Mouse (Mus musculus) stomach, embryonic 14.5 days (tissue): ENCODE measurements at regions not wholly inside any gene's neighbourhood (a gene's known extent, or its start where the extent isn't known, plus 50 kb on each side); places are given as distances from the start of the nearest gene placed in this dataset.

Experiments used
- ATAC-seq: fragments of 200-750 bp; cut with Nextera tagmentation; 2 replicates; pipeline ENCODE4 v1.8.0; 2017; ENCODE audit warnings: low read depth, moderate TSS enrichment; ENCODE audit not compliant: insufficient number of reproducible peaks, insufficient read depth, low FRiP score
- H3K27ac ChIP-seq: fragments of 300-500 bp; sonication (generic); 2 replicates; pipeline ENCODE4 v1.5.1; 2014; ENCODE audit warnings: mild to moderate bottlenecking, low read length, moderate library complexity, mixed read lengths
- H3K27me3 ChIP-seq: fragments of 300-500 bp; sonication (generic); 2 replicates; pipeline ENCODE4 v1.6.1; 2014; ENCODE audit warnings: low read length, control low read depth, mixed read lengths; ENCODE audit not compliant: control insufficient read depth, insufficient read depth
- H3K36me3 ChIP-seq: fragments of 300-500 bp; sonication (generic); 2 replicates; pipeline ENCODE4 v1.6.1; 2014; ENCODE audit warnings: mild to moderate bottlenecking, control low read depth, low read length, moderate library complexity, mixed read lengths; ENCODE audit not compliant: control insufficient read depth, insufficient read depth
- H3K4me1 ChIP-seq: fragments of 300-500 bp; sonication (generic); 2 replicates; pipeline ENCODE4 v1.6.1; 2014; ENCODE audit warnings: low read length, control low read depth, mixed read lengths; ENCODE audit not compliant: control insufficient read depth, insufficient read depth
- H3K4me2 ChIP-seq: fragments of 300-500 bp; sonication (generic); replicated peaks from 2 replicates; pipeline ENCODE4 v1.6.1; 2014; ENCODE audit warnings: low read depth, low read length, control low read depth
- H3K4me3 ChIP-seq: fragments of 300-500 bp; sonication (generic); 2 replicates; pipeline ENCODE4 v1.5.1; 2014; ENCODE audit warnings: low read depth, low read length, control low read depth
- H3K9ac ChIP-seq: fragments of 300-500 bp; sonication (generic); replicated peaks from 2 replicates; pipeline ENCODE4 v1.6.1; 2014; ENCODE audit warnings: low read depth, mild to moderate bottlenecking, control low read depth, low read length, moderate library complexity, mixed read lengths
- H3K9me3 ChIP-seq: fragments of 300-500 bp; sonication (generic); 2 replicates; pipeline ENCODE4 v1.6.1; 2016; ENCODE audit warnings: low read depth, low read length, control low read depth; ENCODE audit not compliant: control insufficient read depth
- WGBS: fragments of 180-500 bp; shearing (Covaris S2); extraction: QIAGEN DNeasy Blood & Tissue Kit; methylation state at CpG from one replicate; pipeline ENCODE4 v1.1.7; 2014; 5-methylcytosine and 5-hydroxymethylcytosine counted together

DNA sequence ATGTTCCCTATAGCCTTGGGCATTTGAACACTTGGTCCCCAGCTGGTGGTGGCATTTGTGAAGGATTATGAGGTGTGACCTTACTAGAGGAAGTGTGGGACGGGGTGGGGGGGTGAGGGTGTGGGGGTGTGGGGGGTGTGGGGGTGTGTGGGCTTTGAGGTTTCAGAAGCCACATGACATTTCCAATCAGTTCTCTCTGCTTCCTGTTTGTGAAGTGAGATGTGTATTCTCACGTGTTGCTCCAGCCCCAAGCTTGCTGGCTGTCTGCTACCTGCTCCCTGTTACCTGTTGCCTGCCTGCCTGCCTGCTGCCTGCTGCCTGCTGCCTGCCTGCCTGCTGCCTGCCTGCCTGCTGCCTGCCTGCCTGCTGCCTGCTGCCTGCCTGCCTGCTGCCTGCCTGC, 90.6 kb upstream of the Hmcn1 start:
- no peak for ATAC-seq
- H3K4me2 ChIP-seq = no peak overlapping the region
- no peaks in the 10 kb centered on the region for H3K9me3 ChIP-seq
- no peaks in the 10 kb centered on the region for H3K36me3 ChIP-seq
- no peak overlapping the region for H3K27ac ChIP-seq
- no peaks in the 10 kb centered on the region for H3K4me1 ChIP-seq
- no peak overlapping the region for H3K9ac ChIP-seq
- H3K27me3 ChIP-seq = no peaks in the 10 kb centered on the region
- WGBS = 91% methylated on average over 2 of the region's 2 CpGs
- H3K4me3 ChIP-seq = no peak overlapping the region

DNA sequence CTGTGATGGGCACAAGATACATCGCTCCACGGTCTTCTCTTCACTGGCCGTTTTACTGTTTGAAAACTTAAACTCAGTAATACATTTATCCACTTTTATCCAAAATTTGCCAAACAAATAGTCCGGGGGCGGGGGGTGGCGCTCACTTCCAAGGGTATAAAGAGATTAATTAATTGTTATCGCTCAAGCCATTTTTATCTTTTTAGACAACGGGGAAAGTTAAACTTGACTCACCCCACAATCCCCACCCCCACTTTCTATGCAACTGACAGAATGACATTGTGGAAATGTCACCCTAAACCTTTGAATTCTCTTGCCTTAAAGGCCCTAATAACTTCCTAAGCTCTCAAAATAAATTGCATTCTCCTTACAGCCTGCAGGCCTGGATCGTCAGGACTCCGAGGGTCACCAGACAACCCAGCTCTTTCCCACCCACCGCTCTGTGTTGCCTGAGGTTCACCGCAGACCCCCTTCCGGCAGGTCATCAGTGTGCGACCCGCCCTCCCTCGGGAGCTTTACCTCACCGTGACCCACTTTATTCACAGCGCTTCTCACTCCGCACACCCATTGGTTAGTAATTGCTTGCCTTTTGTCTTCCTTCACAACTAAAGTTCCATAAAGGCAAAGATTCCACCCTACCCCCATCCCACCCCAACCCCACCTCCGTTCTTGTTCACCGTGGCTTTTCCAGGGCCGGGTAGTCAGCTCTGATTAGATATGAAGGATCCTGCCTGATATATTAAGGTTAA, 93.0 kb upstream of the Hmcn1 start:
- H3K4me3 ChIP-seq = no peak overlapping the region
- ATAC-seq = peak; percentile 28; the same call in 1 of the 2 replicates
- H3K27me3 ChIP-seq = no peaks in the 10 kb centered on the region
- no peak overlapping the region for H3K4me2 ChIP-seq
- 68% methylated on average over 22 of the region's 22 CpGs for WGBS
- no peaks in the 10 kb centered on the region for H3K36me3 ChIP-seq
- no peaks in the 10 kb centered on the region for H3K9me3 ChIP-seq
- H3K27ac ChIP-seq = no peak overlapping the region
- H3K4me1 ChIP-seq = no peaks in the 10 kb centered on the region
- H3K9ac ChIP-seq = no peak overlapping the region

DNA sequence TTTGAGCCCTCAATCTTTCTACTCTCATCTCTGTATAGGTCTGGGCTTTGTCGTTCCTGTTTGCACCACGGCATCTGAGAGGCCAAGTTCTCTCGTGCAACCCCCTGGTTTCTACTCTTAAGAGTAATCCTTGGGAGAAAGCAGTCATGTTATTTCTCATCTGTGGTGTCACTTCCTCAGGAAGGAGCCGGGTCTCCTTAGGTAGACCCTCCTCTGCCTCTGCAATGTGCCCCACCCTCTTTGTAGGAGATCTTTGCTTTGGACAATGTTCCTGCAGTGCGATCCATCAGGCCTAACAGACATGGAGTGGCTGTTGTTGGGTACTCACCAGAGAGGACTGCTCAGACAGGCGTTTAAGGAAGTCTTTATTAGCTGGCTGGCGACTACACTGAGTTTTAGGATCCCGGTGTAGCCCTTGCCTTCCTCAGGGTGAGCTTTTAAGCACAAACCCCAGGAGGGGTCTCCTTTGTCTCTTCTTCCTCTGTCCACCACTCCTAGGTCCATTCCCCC, 94.0 kb upstream of the Hmcn1 start:
- 63% methylated on average over 8 of the region's 8 CpGs for WGBS
- Histone ChIP-seq H3K27ac (no peak overlapping the region), H3K36me3 (no peaks in the 10 kb centered on the region), H3K4me3 (no peak overlapping the region), H3K4me2 (no peak overlapping the region), H3K9ac (no peak overlapping the region), H3K9me3 (no peaks in the 10 kb centered on the region), H3K4me1 (no peaks in the 10 kb centered on the region), H3K27me3 (no peaks in the 10 kb centered on the region)
- ATAC-seq = no peak

DNA sequence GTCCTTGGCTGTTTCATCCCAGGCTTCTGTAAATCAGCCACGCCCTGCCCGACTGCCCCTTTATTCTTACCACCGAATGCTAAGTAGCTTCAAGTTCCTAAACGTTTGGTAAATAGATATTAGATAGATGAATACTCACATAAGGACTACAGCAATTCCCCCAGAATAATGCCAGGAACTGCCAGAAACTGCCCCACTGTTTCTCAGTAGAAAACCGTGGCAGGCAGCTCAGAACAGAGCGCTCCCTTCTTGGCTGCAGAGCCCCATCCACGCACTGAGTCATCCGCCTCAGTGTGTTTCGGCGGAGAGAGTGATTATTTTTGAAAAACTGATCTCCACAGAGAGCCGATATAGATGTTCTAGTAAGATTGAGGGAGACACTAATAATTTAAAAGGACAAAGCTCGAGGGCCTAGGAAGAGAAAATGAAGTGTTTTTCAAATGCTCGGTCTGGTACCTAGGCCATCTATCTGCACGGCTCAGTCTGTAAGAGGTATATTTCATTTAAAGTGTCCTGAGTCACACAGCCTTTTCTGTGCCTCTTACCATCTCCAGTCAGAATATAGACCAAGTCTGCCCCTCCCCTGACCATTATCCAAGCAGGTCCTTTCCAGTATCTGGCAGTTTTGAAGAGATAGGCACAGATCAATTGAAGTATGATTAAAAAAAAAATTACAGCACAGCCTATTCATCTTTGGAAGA, 94.4 kb upstream of the Gm47985 start:
- ATAC-seq = no peak
- Histone ChIP-seq H3K27me3 (no peaks in the 10 kb centered on the region), H3K9ac (no peak overlapping the region), H3K9me3 (no peaks in the 10 kb centered on the region), H3K36me3 (no peaks in the 10 kb centered on the region), H3K4me3 (no peak overlapping the region), H3K27ac (no peak overlapping the region), H3K4me2 (no peak overlapping the region), H3K4me1 (no peaks in the 10 kb centered on the region)
- 74% methylated on average over 14 of the region's 14 CpGs for WGBS

DNA sequence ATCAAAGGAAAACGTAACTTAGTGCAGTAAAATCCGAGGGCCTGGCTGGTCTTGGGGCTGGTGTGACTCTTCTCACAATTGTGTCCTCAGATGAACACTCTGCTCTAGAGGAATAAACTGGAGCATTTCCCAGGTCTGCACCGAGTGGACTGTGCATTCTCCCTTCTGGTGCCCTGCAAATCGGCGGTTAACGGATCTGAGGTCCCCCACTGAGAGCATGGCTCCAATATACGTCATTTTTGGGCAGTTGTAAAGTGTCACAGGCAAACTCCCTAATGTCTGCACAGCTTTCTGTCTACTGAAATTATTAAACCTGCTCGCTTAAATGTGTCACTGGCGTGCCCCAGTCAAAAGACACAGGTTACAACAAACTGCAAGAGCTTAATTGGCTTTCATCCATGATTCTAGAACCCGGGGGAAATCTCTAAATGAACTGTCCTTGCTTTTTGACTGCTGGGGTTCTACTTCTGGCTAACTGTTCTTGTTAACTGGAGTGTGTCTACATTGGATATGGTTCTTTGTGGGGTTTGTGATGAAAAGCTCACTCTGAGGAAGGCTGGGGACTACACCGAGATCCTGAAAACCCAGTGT, 93.7 kb upstream of the Gm47985 start:
- WGBS = 79% methylated on average over 11 of the region's 11 CpGs
- no peak overlapping the region for H3K4me2 ChIP-seq
- no peak overlapping the region for H3K9ac ChIP-seq
- ATAC-seq = no peak
- no peaks in the 10 kb centered on the region for H3K36me3 ChIP-seq
- H3K9me3 ChIP-seq = no peaks in the 10 kb centered on the region
- H3K27me3 ChIP-seq = no peaks in the 10 kb centered on the region
- no peaks in the 10 kb centered on the region for H3K4me1 ChIP-seq
- no peak overlapping the region for H3K4me3 ChIP-seq
- H3K27ac ChIP-seq = no peak overlapping the region

DNA sequence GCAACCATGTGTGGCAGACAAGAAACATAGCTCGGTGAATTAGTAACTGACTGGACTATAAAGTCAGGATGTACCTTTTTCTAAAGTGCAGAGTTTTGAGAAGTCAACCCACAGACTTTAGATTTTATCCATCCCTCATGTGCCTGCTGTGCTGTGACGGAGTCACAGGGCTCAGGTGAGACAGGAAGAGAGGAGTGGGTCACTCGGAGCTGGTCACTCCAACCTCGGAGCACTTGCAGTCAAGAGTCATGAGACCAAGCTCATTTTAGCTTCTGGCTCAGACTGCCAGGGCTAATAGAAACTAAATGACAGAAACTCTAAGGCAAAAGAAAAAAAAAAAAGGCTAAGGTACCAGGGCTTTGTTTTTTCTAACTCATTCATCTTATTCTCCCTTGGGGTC, 90.3 kb upstream of the Gm47985 start:
- ATAC-seq = no peak
- no peak overlapping the region for H3K9ac ChIP-seq
- H3K36me3 ChIP-seq = no peaks in the 10 kb centered on the region
- H3K27ac ChIP-seq = no peak overlapping the region
- H3K9me3 ChIP-seq = no peaks in the 10 kb centered on the region
- no peak overlapping the region for H3K4me2 ChIP-seq
- H3K27me3 ChIP-seq = no peaks in the 10 kb centered on the region
- H3K4me3 ChIP-seq = no peak overlapping the region
- 0 out of 2 replicates have a peak, but pooled peaks cover 3% of the 10 kb centered on the region for H3K4me1 ChIP-seq
- 78% methylated on average over 4 of the region's 4 CpGs for WGBS

DNA sequence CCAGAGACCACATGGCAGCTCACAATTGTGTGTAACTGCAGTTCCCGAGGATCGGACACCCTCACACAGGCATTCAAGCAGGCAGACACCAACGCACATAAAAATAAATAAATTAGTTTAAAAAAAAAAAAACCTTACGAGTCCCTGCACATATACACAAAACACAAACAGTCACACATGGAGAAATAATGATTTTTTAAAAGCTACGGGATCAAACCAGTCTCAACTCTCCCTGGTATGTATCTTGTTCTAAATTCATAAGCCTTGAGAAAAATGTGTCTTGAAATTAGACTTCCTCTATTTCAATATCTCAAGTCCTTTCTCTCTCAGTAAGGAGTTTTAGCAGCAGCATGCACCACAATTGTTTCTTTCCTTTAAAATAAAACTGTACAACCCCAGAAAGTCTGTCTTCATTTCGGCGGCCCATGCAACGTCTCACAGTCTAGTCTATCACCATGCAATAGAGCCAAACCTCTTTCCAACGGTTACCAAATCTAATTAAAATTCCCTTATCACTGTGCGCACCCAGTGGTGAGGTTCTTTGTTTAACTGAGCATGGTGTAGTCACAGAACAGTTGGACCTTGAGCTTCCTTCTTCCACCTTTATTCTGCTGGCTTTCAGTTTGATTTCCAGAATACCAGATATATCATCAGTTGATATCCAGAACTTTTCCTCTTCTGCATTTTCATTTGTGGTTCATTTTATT, 86.8 kb upstream of the Gm47985 start:
- no peak for ATAC-seq
- Histone ChIP-seq H3K36me3 (no peaks in the 10 kb centered on the region), H3K27ac (no peak overlapping the region), H3K4me3 (no peak overlapping the region), H3K27me3 (no peaks in the 10 kb centered on the region), H3K4me1 (0 out of 2 replicates have a peak, but pooled peaks cover 3% of the 10 kb centered on the region), H3K9me3 (no peaks in the 10 kb centered on the region), H3K9ac (no peak overlapping the region), H3K4me2 (no peak overlapping the region; the same call in 1 of the 2 replicates)
- 68% methylated on average over 10 of the region's 10 CpGs for WGBS

DNA sequence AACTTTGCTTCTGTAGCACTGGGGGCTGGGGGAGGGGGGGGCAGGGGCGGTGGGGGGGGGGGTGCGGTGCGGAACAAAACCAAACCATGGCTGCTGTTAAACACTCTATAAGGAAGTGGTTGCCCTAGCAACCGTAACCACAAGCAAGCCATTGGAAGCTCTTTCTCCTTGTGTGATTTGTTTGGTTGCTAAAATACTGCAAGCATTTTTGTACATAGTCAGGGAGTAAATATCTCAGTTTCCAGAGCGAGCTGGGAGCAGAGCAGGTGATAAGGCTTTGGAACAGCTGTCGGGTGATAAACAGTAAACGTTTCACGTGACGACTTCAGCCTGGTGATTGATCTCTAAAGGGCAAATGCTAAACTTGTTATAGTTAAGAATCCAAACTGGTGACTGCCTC, 86.3 kb upstream of the Gm47985 start:
- WGBS = 9% methylated on average over 9 of the region's 9 CpGs
- H3K4me2 ChIP-seq = no peak overlapping the region; the same call in 1 of the 2 replicates
- no peaks in the 10 kb centered on the region for H3K36me3 ChIP-seq
- H3K27me3 ChIP-seq = no peaks in the 10 kb centered on the region
- no peak overlapping the region for H3K9ac ChIP-seq
- peak; percentile 75; the same call in 1 of the 2 replicates for ATAC-seq
- no peak overlapping the region for H3K27ac ChIP-seq
- no peaks in the 10 kb centered on the region for H3K9me3 ChIP-seq
- no peak overlapping the region for H3K4me3 ChIP-seq
- H3K4me1 ChIP-seq = 0 out of 2 replicates have a peak, but pooled peaks cover 3% of the 10 kb centered on the region
